Mouse (Mus musculus): ENCODE measurements around the gene Stmnd1. TPM values are rescaled to one million over a fixed set of nuclear protein-coding genes. Genes with fewer than 3 reads are reported as not detected.

Gene Stmnd1
- polyA plus RNA-seq, 1 experiment from 2014 or later = not detected

Other genes with a start within 250 kb of the Stmnd1 start
- 1.4 and 1.5 TPM in 2 replicates for gene Rbm24, start 144.7 kb downstream of the Stmnd1 start, polyA plus RNA-seq (2016; fragmentation: Nextera tagmentation; extraction: Ambion mirVana)
- gene Cap2, start 228.1 kb downstream of the Stmnd1 start, polyA plus RNA-seq (2016; fragmentation: Nextera tagmentation; extraction: Ambion mirVana) = 7.0 and 7.3 TPM in 2 replicates

All from forebrain, embryonic 10.5 days (tissue).